Mouse (Mus musculus) forebrain, embryonic 10.5 days (tissue): ENCODE data around the gene Stat6. TPM values are rescaled to one million over a fixed set of nuclear protein-coding genes. Genes with fewer than 3 reads are reported as not detected.
A peak's percentile ranks its signal among the peaks of the same experiment; 100 is the strongest.

Source experiments
- DNase-seq: peaks from one replicate; pipeline ENCODE4 v3.0.0-alpha.2; 2017; ENCODE audit warnings: low spot score; ENCODE audit errors: extremely low spot score
- H3K27ac ChIP-seq: fragments of 300-500 bp; sonication (generic); 2 replicates; pipeline ENCODE4 v1.5.1; 2016; ENCODE audit warnings: mild to moderate bottlenecking
- H3K27me3 ChIP-seq: fragments of 300-500 bp; sonication (generic); 2 replicates; pipeline ENCODE4 v1.6.1; 2016; ENCODE audit warnings: mild to moderate bottlenecking; ENCODE audit not compliant: poor library complexity, severe bottlenecking
- H3K36me3 ChIP-seq: fragments of 300-500 bp; sonication (generic); replicated peaks from 2 replicates; pipeline ENCODE4 v1.6.1; 2016; ENCODE audit warnings: mild to moderate bottlenecking, moderate library complexity
- H3K4me1 ChIP-seq: fragments of 300-500 bp; sonication (generic); 2 replicates; pipeline ENCODE4 v1.6.1; 2016
- H3K4me3 ChIP-seq: fragments of 300-500 bp; sonication (generic); 2 replicates; pipeline ENCODE4 v1.5.1; 2016; ENCODE audit warnings: mild to moderate bottlenecking, moderate library complexity
- H3K9me3 ChIP-seq: fragments of 300-500 bp; sonication (generic); 2 replicates; pipeline ENCODE4 v1.6.1; 2016; ENCODE audit warnings: mild to moderate bottlenecking, moderate library complexity
- WGBS: fragments of 180-500 bp; shearing (Covaris S2); methylation state at CpG from one replicate; pipeline ENCODE4 v1.1.7; 2016; 5-methylcytosine and 5-hydroxymethylcytosine counted together
- polyA plus RNA-seq: library from polyadenylated mRNA; unstranded; fragments of >200 nt; fragmentation: Nextera tagmentation; extraction: Ambion mirVana; gene quantifications from 2 replicates; pipeline ENCODE4 v1.2.1, GENCODE M21; 2016

The Stat6 gene
- polyA plus RNA-seq, 1 experiment from 2014 or later = 7.3 TPM

DNA sequence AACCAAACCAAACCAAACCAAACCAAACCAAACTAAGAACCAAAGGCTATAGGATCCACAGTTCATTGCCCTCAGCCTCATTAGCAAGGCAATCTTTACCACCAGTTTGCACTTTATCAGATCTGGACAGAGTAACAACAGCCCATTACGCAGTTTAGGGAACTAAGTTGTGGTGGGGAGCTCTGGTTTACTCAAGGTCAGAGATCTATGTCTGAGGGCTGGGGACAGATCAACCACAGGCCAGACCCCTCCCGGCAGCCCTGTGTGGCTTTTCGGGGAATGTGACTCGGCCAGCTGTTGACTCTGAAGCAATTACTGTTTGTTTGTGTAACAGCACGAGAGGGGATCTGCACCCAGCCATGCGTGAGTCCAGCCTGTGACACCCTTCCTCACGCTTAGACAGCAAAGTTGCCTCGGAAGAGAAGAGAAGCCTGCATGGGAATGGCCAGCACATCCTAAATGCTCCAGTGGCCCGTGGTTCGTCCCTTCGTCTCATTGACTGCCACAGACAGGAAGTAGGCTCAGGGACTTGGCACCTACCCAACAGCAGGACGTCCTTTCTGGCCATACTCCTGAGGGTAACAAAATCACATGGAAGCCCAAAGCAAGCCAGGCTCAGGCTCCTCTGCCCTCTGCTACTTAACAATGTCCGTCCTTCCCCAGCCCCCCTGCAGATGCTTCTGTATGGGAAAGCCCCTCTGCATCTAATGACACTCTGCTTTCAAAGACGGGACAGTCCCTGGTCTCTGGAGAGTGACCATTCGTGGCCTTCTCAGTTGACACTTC is 38.1 kb upstream of the Stat6 start:
- no peak overlapping the region for H3K27ac ChIP-seq
- peaks cover 98% of the 10 kb centered on the region for H3K36me3 ChIP-seq
- no peak for DNase-seq
- WGBS = 81% methylated on average over 15 of the region's 15 CpGs
- no peaks in the 10 kb centered on the region for H3K27me3 ChIP-seq
- H3K4me1 ChIP-seq = peaks cover 36% of the 10 kb centered on the region
- H3K9me3 ChIP-seq = no peaks in the 10 kb centered on the region
- H3K4me3 ChIP-seq = no peak overlapping the region

DNA sequence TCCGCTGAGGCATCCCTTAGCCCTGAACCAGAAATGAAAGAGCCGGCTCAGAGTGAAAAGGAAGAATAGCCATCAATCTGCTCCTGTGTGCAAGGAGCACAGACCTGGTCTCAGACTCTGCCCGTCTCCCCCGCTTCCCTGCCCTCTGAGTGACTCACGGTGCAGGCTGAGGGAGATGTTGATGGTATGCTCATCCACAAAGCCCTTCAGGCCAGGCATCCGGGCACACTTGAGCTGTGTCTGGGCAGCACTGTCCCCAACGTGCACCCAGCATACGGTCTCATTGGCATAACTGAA is 37.6 kb upstream of the Stat6 start:
- Histone ChIP-seq H3K4me1 (peaks cover 33% of the 10 kb centered on the region), H3K27me3 (no peaks in the 10 kb centered on the region), H3K27ac (no peak overlapping the region), H3K36me3 (peaks cover 98% of the 10 kb centered on the region), H3K9me3 (no peaks in the 10 kb centered on the region), H3K4me3 (no peak overlapping the region)
- 86% methylated on average over 8 of the region's 8 CpGs for WGBS
- no peak for DNase-seq

DNA sequence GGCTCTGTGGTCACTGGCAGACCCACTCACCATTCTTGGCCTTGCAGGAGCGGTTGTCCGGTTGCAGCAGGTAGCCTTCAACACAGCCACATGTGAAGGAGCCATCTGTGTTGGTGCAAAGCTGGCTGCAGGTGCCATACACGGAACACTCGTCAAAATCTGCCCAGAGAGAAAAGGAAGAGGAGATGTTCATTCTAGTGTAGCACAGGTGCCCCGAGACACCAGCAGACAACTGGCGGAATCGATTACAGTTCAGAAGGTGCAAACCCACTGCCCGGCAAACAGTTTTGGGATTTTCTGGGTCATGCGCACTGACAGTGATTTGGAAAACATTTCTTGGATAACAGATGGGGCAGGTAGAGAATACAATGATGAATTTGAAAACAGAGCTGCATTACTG is 37.0 kb upstream of the Stat6 start:
- no peaks in the 10 kb centered on the region for H3K27me3 ChIP-seq
- H3K4me1 ChIP-seq = peaks cover 28% of the 10 kb centered on the region
- H3K4me3 ChIP-seq = no peak overlapping the region
- peaks cover 98% of the 10 kb centered on the region for H3K36me3 ChIP-seq
- 94% methylated on average over 9 of the region's 9 CpGs for WGBS
- DNase-seq = no peak
- H3K9me3 ChIP-seq = no peaks in the 10 kb centered on the region
- no peak overlapping the region for H3K27ac ChIP-seq

DNA sequence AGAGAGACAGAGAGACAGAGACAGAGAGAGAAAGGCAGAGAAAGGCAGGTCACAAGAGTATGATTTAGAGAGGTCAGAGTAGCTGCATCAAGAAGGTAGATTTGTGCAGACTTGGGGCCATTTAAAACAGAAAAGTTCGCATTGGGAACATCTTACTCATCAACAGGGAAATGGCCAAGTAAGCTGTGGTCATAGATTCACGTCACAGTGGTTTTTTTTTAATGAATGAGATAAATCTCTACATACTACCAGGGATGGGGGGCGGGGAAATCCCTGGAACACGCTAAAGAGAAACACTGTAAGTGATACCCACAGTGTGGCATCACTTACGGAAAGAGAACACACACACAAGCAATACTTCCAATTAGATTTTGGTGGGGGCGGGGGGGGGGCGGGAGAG is 35.7 kb upstream of the Stat6 start:
- no peak overlapping the region for H3K4me3 ChIP-seq
- DNase-seq = no peak
- H3K27ac ChIP-seq = no peak overlapping the region
- H3K9me3 ChIP-seq = no peaks in the 10 kb centered on the region
- H3K27me3 ChIP-seq = peaks cover 3% of the 10 kb centered on the region; the same call in 1 of the 2 replicates
- 89% methylated on average over 7 of the region's 7 CpGs for WGBS
- H3K36me3 ChIP-seq = peaks cover 98% of the 10 kb centered on the region
- peaks cover 29% of the 10 kb centered on the region for H3K4me1 ChIP-seq

DNA sequence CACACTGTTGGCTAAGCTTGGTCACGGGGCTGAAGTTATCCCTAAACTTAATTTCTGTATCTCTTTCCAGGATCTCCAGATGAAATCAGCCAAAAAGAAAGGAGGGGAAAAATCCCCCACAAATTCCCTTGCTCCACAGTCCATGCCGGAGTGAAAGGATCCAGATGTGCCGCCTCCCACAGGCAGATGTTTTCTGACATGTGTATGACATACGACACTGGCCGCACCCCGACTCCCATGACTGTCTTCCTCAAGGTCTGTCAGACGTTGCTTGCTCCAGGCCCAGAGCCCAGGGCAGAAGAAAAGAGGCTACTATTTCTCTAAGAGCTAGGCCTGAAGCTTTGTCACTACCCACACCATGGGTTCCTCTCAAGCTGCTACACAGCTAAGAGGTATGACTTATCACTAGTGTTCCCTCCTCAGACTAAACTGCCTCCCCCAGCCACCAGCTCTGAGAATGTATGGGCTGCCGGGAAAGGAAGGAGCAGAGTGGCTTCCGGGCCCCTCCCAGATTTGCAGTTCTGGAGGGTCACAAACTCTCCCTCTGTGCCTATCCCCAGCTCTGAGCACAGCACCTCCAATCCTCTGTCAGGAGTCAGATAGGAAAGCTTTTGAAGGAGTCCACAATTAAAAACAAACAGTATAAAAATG is 33.2 kb upstream of the Stat6 start:
- Histone ChIP-seq H3K4me1 (peaks cover 42% of the 10 kb centered on the region), H3K4me3 (no peak overlapping the region), H3K27ac (0 out of 2 replicates have a peak overlapping the region, but pooled peaks have one; percentile 66), H3K36me3 (peaks cover 92% of the 10 kb centered on the region), H3K9me3 (no peaks in the 10 kb centered on the region), H3K27me3 (peaks cover 5% of the 10 kb centered on the region; the same call in 1 of the 2 replicates)
- 79% methylated on average over 9 of the region's 9 CpGs for WGBS
- DNase-seq = no peak

DNA sequence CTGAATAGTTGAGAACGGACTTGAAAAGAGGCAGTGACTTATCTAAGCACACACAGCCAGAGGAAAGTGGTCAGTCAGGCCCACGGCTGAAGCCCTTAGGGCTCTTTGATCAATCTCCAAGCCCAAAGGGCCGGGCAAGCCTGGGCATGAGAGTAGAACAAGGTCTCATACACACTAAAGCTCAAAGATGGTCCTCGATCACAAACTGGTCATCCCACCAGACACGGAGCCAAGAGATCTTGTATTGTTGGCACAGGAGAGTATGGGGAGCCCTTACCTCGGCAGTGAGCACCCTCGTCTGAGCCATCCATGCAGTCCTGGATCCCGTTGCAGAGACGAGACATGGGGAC is 32.7 kb upstream of the Stat6 start:
- WGBS = 83% methylated on average over 9 of the region's 9 CpGs
- Histone ChIP-seq H3K4me1 (peaks cover 47% of the 10 kb centered on the region), H3K27ac (no peak overlapping the region), H3K27me3 (peaks cover 5% of the 10 kb centered on the region; the same call in 1 of the 2 replicates), H3K4me3 (no peak overlapping the region), H3K9me3 (no peaks in the 10 kb centered on the region), H3K36me3 (peaks cover 87% of the 10 kb centered on the region)
- no peak for DNase-seq

DNA sequence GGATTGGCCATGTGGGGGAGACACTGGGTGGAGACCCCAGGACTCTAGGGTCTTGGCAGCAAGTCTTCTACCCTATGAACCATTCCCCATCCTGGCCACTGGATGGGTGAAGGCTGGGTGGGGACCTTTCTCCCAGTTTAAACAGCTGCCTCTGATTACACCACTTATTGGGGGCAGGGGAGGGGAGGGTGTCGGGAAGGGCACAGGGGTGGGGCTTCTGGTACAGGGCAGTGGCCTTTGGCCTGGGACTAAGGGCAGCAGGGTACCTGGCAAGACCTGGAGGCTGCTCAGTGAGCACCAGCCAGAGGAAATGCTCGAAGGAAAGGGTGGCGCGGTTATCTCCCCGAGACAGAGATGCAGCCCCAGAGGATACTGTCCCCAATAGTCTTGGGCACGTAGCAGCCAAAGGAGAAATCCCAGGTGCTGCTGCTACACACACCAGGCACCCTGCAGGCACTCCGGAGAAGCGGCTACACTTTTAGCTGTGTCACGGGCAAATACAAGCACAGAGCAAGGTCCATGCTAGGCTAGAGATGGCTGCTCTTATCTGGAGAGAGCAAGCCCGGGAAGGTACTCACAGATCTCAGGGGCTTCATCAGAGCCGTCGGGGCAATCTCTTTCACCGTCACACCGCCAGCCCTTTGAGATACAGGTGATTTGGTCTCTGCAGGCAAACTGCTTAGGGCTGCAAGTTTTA is 30.6 kb upstream of the Stat6 start:
- peaks cover 69% of the 10 kb centered on the region for H3K36me3 ChIP-seq
- WGBS = 85% methylated on average over 14 of the region's 14 CpGs
- peaks cover 5% of the 10 kb centered on the region; the same call in 1 of the 2 replicates for H3K27me3 ChIP-seq
- H3K4me3 ChIP-seq = no peak overlapping the region
- no peaks in the 10 kb centered on the region for H3K9me3 ChIP-seq
- H3K27ac ChIP-seq = no peak overlapping the region
- DNase-seq = no peak
- peaks cover 69% of the 10 kb centered on the region for H3K4me1 ChIP-seq

DNA sequence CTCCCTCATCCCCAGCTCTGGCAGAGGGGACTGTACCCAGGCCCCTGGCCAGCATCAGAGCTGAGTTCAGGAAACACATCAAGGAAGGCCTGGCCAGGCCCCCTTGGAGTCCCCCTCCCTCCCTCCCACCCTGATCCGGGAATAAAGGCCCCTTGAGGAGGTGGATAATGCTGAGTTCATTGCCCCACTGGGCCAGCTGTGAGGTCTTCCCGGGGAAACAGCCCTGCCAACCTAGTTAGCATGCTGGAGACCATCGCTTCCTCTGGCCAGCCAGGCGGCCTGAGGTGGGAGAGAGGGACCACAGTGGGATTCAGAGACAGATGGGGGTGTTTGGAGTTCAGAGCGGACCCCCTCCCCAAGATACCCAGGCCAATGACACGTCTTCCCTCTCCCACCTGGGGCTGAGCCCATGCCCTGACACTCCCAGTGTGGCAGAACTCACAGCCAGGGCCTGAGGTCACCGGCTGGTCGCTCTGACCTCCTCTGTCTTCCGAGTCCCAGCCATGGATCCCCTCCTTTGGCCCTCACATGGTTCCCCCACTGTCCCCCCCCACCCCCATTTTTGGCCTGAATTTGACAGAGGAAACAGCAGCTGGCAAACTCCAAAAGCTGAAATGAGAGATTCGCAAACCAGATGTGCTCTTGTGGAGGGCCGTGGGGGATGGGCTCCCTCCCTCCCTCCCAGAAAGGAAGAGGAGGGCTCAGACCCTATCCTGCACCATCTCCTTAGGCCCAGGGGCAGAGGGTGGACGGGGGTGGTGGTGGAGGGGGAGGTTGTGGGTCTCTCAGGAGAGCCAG is 28.4 kb upstream of the Stat6 start:
- Histone ChIP-seq H3K27ac (peak overlapping the region; percentile 83), H3K4me3 (peak overlapping the region; percentile 19), H3K27me3 (peaks cover 5% of the 10 kb centered on the region; the same call in 1 of the 2 replicates), H3K4me1 (peaks cover 82% of the 10 kb centered on the region), H3K9me3 (no peaks in the 10 kb centered on the region), H3K36me3 (peaks cover 51% of the 10 kb centered on the region)
- WGBS = 31% methylated on average over 12 of the region's 12 CpGs
- DNase-seq = no peak

DNA sequence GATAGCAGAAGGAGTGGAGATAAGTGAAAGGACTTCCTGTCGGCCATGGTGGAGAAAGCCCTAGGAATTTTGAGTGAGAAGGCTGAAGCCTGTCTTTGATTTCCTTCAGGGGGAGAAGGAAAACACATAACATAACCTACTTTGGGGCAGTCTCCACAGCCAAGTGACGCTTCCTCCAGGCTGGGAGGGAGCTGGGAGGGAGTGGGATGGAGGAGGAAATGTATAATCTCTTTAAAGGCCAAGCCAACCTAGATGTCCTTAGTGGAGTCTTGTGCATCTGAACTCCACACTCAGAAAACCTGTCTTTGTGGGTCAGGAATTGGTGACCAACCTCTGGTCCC is 27.8 kb upstream of the Stat6 start:
- Histone ChIP-seq H3K36me3 (peaks cover 45% of the 10 kb centered on the region), H3K27me3 (peaks cover 5% of the 10 kb centered on the region; the same call in 1 of the 2 replicates), H3K4me1 (peaks cover 83% of the 10 kb centered on the region), H3K27ac (peak overlapping the region; percentile 83), H3K9me3 (no peaks in the 10 kb centered on the region), H3K4me3 (peak overlapping the region; percentile 19)
- DNase-seq = no peak
- WGBS = 37% methylated on average over 2 of the region's 2 CpGs

DNA sequence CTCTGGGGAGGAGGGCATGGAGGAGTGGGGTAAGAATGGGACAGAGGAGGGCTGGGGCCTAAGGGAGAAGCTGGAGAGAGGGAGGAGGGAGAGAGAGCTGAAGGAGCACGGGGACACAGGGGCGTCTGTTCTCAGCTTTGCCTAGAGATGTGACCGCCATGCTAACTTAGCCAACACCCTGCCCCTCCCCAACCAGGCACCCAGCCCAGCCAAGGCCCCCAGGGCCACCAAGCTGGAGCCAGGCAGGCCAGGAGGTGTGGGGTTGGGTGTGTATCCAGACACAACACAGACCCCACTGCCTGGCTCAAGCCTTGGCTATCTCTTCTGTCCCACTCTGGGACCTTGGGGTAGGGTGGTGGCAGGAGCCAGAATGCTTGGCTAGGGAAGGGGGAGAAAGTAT is 27.2 kb upstream of the Stat6 start:
- Histone ChIP-seq H3K4me1 (peaks cover 89% of the 10 kb centered on the region), H3K27ac (peak overlapping the region; percentile 83), H3K4me3 (peak overlapping the region; percentile 21), H3K27me3 (peaks cover 9% of the 10 kb centered on the region; the same call in 1 of the 2 replicates), H3K9me3 (no peaks in the 10 kb centered on the region), H3K36me3 (peaks cover 39% of the 10 kb centered on the region)
- DNase-seq = no peak
- WGBS = 63% methylated on average over 3 of the region's 3 CpGs

DNA sequence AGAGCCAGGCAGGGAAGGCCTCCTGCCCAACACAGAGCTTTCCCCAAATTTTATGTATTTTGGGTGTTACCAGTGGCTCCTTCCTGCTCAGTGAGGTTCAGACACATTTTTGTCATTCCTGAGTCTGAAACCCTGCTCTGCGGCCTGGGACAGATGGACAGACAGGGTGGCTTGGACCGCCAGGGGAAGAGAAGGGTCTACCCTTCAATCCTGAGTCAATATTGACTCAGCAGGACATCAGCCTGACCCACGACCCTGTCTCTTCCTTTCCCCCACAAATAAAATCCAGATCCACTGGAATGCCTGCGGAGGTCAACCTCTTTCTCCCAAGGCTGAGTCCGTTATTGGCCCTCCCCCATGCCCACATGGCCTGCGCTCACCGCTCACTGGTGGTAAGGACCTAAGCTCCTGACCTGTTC is 26.5 kb upstream of the Stat6 start:
- Histone ChIP-seq H3K4me1 (peaks cover 90% of the 10 kb centered on the region), H3K4me3 (peak overlapping the region; percentile 16; the same call in 1 of the 2 replicates), H3K27me3 (peaks cover 9% of the 10 kb centered on the region; the same call in 1 of the 2 replicates), H3K9me3 (no peaks in the 10 kb centered on the region), H3K27ac (peak overlapping the region; percentile 83), H3K36me3 (peaks cover 32% of the 10 kb centered on the region)
- DNase-seq = no peak
- WGBS = 40% methylated on average over 7 of the region's 7 CpGs

DNA sequence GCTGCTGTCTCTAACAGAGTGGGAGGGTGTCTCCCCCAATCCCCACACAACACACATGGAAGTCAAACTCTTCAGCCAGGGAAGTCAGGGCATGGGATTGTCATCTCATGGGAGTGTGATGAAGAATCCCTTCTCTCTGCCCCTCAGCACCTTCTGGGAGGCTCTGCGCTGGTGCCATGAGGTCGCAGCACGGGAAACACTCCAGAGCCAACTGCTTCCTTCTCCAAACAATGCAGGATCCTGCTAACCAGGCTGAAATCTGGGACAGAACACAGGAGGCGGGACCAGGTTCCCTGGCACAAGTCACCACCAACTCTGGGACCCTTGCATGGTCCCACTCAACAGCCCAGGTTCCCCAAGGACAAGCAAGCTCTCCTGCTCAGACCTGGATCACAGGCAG is 25.5 kb upstream of the Stat6 start:
- peaks cover 92% of the 10 kb centered on the region for H3K4me1 ChIP-seq
- H3K27me3 ChIP-seq = 0 out of 2 replicates have a peak, but pooled peaks cover 4% of the 10 kb centered on the region
- H3K36me3 ChIP-seq = peaks cover 22% of the 10 kb centered on the region
- peak overlapping the region; percentile 69 for H3K27ac ChIP-seq
- H3K4me3 ChIP-seq = peak overlapping the region; percentile 19
- 77% methylated on average over 4 of the region's 4 CpGs for WGBS
- H3K9me3 ChIP-seq = no peaks in the 10 kb centered on the region
- no peak for DNase-seq
